Mouse (Mus musculus) thymus, postnatal 10 days (tissue): ENCODE measurements around the gene Ercc6l.

Experiments used
- DNase-seq, 2 experiments: peaks; one replicate each; pipeline ENCODE4 v3.0.0; 2021; ENCODE audit warnings: low spot score in 2 of 2

Gene Ercc6l

GRCm38 (mm10) chrX:102156618-102157422, at the start of gene Ercc6l:
Gene Ercc6l (minus strand): TSS chrX:102157091.
- DNase-seq, result peak; percentile 83 to 84

- no peak for DNase-seq
Measured at GRCm38 (mm10) chrX:102190840-102191239, 33.9 kb upstream of the Ercc6l start.

GRCm38 (mm10) chrX:102189581-102189980, 32.7 kb upstream of the Ercc6l start:
- DNase-seq, result no peak

- DNase-seq, result peak; percentile 73 to 78
Measured at GRCm38 (mm10) chrX:102188712-102189497, 32.0 kb upstream of the Ercc6l start, which contains the start of gene Rps4x. Gene Rps4x (minus strand): TSS chrX:102189394.

- no peak for DNase-seq
Measured at GRCm38 (mm10) chrX:102187023-102187699, 30.3 kb upstream of the Ercc6l start.

GRCm38 (mm10) chrX:102182575-102182974, 25.7 kb upstream of the Ercc6l start:
- DNase-seq, result no peak

GRCm38 (mm10) chrX:102175538-102176287, 18.8 kb upstream of the Ercc6l start:
- no peak for DNase-seq

- no peak for DNase-seq
Measured at GRCm38 (mm10) chrX:102170900-102171299, 14.0 kb upstream of the Ercc6l start.

- no peak for DNase-seq
Measured at GRCm38 (mm10) chrX:102170135-102170534, 13.2 kb upstream of the Ercc6l start.

GRCm38 (mm10) chrX:102169724-102170123, 12.8 kb upstream of the Ercc6l start:
- DNase-seq, result no peak

- DNase-seq, result no peak
Measured at GRCm38 (mm10) chrX:102166986-102167385, 10.1 kb upstream of the Ercc6l start.

GRCm38 (mm10) chrX:102166521-102166920, 9.6 kb upstream of the Ercc6l start:
- no peak for DNase-seq

- DNase-seq, result no peak
Measured at GRCm38 (mm10) chrX:102163529-102163928, 6.6 kb upstream of the Ercc6l start.

GRCm38 (mm10) chrX:102163096-102163495, 6.2 kb upstream of the Ercc6l start:
- no peak for DNase-seq

- no peak for DNase-seq
Measured at GRCm38 (mm10) chrX:102160528-102160927, 3.6 kb upstream of the Ercc6l start.

GRCm38 (mm10) chrX:102159778-102160177, 2.9 kb upstream of the Ercc6l start:
- peak; percentile 17 to 42 for DNase-seq

- DNase-seq, result no peak
Measured at GRCm38 (mm10) chrX:102157423-102157791, 516 bp upstream of the Ercc6l start.

GRCm38 (mm10) chrX:102141157-102141556, 15.7 kb downstream of the Ercc6l start:
- no peak for DNase-seq

GRCm38 (mm10) chrX:102121321-102121720, 35.6 kb downstream of the Ercc6l start:
- DNase-seq, result no peak

GRCm38 (mm10) chrX:102119042-102119864, 37.6 kb downstream of the Ercc6l start, which contains the start of gene Pin4:
Gene Pin4 (plus strand): TSS chrX:102119447.
- DNase-seq, result peak; percentile 88 to 89

GRCm38 (mm10) chrX:102115676-102116075, 41.2 kb downstream of the Ercc6l start:
- DNase-seq, result no peak
